24 mouse cellular contexts compared by ENCODE assay signal in the genomic region with DNA sequence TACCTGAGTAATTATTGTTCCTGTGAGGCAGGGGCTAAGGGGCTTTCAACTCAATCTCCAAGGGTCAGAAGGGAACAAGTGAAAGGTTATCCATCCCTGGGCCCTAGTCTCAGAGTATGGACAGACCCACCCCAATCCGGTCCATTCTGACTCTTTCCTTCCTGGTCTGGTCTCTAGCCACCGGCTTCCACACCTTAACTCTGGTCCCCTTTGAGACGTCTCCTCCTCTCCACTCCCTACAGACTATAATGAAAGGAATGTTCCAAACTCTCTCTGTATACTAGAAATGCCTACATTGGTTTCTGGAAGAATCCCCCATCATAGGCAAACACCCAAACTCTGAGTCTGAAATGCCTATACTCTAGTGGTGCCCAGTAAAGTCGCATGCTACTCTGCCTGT.
DNase-seq lines count a peak whose midpoint lies in the region; ATAC-seq lines count a peak whose summit lies in the region.
"Had no signal": no experiment of that assay in that cellular context is flagged by ENCODE, and none has a peak within 500 bp of the region (broad histone marks: within the 10 kb centered on the region; RNA-seq: fewer than 3 reads in every experiment).

No protein-coding gene starts in this region.

- peak; percentile 67 for DNase-seq in heart, adult 11 months
- no peak for DNase-seq in heart, postnatal 10 days
- peak; percentile 38 for DNase-seq in ES-CJ7 (ENCODE audit: low read depth, low spot score)
- DNase-seq in R1 (ENCODE audit: low read depth, low spot score), result peak; percentile 60
- peak; percentile 79 for DNase-seq in ZHBTc4 (ENCODE audit: low read depth, low spot score)
- no peak for DNase-seq in adrenal gland, adult 2 months
- DNase-seq in gastrocnemius, adult 8-10 months (ENCODE audit: low spot score in 2 of 2), result no peak
- DNase-seq: adrenal gland, adult 8-10 months; adrenal gland, postnatal 10 days; adrenal gland, postnatal 14 days; adrenal gland, postnatal 25 days; adrenal gland, postnatal 36 days; B cell, adult 2 months; cerebellum, adult 11 months; cerebellum, adult 11-12 months; cerebellum, adult 18-20 months; cerebellum, adult 2 months; cerebellum, adult 8-10 months; cerebellum, adult 9-10 months; cerebellum, adult 9-11 months had no signal

- intact Hi-C loops in heart, postnatal 10 days (cut with DNase I), result no loop called here

- no peak for ATAC-seq in cerebellum, adult (ENCODE audit: insufficient number of reproducible peaks, low FRiP score, low TSS enrichment)
- ATAC-seq: activated CD4-positive, CD25-positive, alpha-beta regulatory T cell, adult 4 months; CD4-positive, CD25-positive, alpha-beta regulatory T cell, adult 4 months; Patski had no signal

Comparison
In these comparisons a context has a peak if more than half of its experiments do, and no peak if none do; other contexts are left out.
1. DNase-seq: peak in heart, adult 11 months (single experiment), ES-CJ7 (single experiment), R1 (single experiment) and ZHBTc4 (single experiment); none in heart, postnatal 10 days (0 of 2), adrenal gland, adult 2 months (single experiment) and gastrocnemius, adult 8-10 months (0 of 2).